Mouse (Mus musculus) 416B (cell line): ENCODE measurements at regions not wholly inside any gene's neighbourhood (a gene's known extent, or its start where the extent isn't known, plus 50 kb on each side); places are given as distances from the start of the nearest gene placed in this dataset.

Experiments
- DNase-seq: peaks from one replicate; pipeline ENCODE4 v3.0.0; 2011; ENCODE audit warnings: low read depth

DNA sequence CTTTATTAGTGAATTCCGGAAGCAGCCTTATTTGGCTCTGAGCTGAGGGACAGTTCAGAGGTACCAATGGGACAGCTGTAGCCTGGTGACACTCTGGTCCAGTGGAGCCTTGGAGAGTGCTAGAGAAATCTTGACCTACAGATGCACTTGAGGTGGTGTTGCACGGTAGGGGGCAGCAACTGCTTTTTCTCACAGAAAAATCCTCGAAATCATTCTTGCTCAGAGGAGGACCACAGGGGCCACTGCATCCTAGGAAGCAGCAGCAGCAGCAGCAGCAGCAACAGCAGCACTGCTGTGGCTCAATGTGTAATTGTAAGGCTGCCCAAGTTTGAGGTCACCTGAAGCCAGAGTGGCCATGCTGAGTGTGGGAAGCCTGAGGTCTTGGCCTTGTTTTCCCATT is 299.7 kb upstream of the Ppp2r3a start:
- DNase-seq = no peak

DNA sequence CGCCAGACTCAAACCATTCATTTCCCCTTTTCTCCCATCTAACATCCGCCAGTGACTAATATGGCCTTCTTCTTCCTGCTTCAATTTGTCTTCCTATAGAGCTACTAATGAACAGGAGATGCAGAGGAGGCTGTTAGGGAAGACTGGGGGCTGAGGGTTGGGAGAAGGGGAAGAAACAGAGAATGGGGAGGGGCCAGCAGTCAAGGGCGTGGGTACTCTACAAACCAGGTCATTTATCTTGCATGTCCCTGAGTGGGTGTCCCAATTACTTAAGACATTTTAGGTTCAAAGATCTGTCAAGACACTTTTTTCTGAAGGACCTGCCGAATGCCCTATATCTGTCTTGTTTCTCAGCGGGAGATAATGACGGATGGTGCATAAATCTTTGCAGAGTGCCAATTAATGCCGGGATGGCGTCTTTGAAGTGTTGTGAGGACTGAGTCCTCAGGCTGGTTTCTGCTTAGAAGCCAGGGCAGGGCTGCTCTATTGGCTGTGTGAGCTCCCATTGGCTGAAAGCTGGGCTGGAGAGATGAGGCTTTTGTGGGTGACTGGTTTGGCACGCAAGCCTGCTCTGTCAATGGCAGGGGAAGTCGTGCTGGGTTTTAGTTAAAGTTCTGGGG is 294.7 kb upstream of the Ppp2r3a start:
- no peak for DNase-seq

DNA sequence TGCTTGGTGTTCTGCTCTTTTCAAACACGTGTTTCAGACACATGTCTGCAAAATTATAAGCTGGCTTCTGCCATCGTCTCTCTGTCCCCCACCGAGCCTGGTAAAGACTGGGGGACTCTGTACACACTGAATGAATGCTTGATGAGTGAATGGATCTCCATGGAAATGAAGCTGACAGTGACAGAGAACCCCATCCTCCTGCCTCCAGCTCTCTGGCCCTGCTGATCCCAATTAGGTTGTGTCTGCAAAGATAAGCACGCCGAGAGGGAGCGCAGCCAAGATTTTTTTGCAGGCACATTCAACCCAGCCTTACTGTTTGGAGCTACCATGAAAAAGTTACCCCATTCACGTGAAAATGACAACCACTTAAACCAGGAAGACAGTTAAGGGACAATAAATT is 266.5 kb upstream of the Ppp2r3a start:
- no peak for DNase-seq

DNA sequence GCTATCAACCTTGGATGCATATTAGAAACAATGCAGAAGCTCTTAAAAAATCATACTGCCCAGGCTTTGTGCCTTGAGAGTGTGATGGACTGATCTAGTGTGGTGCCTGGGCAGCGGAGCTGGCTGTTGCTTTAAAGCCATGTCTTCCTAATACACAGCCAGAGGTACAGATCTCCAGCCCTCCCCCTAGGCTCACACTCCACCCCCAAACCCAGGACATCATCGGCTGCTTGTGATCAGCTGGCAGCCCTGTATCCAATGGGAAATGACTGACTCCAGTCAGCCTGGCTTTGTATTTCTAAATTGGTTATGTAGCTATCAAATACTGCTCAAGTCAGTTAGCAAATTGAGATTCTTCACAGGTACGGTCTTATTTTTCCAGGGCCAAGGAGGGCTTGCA is 259.2 kb upstream of the Ppp2r3a start:
- no peak for DNase-seq

DNA sequence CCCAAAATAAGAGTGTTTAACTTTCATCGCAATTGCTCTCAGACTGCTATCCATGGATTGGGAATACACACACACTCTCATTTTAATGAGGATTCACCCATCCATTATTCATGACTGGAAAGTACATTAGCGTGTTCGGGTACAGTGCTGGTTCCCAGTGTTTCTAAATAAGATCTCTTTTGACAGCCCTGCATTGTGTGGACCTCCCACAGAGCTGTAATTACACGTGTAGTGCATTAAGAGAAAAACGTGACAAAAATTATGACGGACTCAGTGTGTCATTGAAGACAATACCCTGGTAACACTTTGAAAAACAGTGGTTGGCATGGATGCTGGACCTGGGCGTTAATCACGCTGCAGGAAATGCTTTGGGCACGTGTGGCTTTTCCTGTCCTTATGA is 257.6 kb upstream of the Ppp2r3a start:
- DNase-seq = no peak

DNA sequence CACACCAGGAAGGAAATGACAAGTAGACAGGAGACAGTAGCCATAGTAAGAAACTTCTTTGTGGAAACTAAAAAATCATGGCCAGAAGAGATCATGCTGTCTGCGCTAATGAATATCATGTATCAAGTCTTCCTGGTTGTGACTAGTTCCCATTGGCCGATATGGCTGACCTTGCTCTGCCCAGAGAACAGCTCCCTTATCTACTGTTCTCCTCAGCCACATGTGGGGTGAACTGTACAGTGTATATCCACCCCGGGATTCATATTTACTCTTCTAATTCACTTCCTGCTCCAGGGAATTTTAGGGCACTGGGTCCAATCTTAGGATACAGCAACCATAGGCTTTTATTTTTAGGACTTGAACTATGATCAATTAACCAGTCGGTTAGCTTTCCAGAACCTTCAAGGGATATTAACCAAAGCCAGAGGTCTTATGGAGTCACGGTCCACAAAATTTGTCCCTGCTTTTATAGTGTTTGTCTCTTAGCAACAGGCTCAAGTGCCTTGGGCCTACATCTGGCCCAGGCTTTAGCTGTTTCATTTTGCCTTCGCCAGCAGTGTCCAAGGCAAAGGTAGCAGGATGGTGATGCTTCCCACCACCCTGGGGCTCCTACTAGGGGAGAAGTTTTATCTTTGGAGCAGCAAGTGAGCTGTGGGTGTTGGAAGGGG is 255.6 kb upstream of the Ppp2r3a start:
- no peak for DNase-seq

DNA sequence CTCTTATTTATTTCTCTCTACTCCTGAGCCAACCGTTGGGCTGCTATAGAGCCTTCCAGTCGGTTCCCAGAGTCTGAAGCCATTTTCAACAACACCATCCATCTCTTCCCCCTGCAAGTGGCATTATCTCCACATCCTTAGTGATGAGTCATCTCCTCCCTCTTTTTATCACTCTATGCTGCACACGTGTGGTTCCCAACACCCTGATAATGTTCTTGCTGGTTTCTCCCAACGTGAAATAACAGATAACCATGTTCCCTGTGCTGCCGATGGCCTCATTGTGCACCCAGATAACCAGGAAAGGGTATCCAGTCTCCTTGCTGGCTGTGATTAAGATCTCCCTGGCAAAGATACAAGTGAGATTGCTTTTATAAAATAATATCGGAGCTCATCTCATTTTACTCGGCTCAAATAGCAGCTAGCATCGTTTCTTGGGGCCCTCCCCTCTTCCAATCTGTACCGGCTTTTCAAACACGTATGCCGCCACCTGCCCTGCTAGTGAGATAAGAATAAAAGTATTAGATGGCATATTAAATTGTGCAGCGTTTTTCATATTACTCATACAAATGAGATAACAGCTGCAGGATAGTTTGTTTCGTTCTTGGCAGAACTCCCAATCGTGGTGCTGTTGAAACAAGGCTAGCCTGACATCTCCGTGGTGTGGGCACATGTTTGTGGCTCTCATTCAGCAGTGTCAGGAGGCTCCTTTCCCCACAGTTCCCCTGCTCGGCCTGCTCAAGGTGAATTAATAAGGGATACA is 250.3 kb upstream of the Ppp2r3a start:
- peak; percentile 4 for DNase-seq

DNA sequence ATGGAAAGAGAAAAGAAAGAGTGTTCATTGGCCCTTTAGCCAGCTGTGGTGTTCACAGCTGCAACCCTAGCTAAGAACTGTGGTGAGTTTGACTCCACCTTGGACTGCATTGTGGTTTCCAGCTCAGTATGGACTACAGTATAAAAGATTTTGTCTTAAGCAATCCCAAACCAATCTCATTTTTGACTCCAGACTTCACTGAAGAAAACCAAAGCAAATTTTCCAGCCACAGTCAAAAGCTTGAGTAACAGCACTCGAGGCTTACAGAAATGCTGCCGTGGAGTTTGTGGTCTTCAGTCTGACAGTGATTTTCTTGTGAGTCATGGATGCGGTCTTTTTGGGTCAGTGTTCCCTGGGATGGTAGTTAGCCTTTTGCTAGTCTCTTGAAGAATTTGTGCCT is 249.4 kb upstream of the Ppp2r3a start:
- DNase-seq = peak; percentile 13

DNA sequence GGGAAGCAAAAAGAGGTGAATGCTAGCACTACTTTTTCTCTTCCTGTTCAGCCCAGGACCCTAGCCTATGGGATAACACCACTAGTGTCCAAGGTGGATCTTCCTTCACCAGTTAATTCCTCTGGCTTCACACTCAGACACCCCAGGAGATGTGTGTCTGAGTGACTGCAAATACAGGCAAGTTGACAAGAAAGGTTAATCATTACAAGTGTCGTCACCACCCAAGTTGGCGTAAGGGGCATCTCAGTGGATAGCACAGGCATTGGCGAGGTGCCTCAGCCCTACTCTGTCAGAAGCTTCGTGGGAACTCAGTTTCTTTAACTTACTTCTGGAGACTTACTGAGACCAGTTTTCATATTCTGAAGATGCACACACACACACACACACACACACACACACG is 247.1 kb upstream of the Ppp2r3a start:
- DNase-seq = no peak

DNA sequence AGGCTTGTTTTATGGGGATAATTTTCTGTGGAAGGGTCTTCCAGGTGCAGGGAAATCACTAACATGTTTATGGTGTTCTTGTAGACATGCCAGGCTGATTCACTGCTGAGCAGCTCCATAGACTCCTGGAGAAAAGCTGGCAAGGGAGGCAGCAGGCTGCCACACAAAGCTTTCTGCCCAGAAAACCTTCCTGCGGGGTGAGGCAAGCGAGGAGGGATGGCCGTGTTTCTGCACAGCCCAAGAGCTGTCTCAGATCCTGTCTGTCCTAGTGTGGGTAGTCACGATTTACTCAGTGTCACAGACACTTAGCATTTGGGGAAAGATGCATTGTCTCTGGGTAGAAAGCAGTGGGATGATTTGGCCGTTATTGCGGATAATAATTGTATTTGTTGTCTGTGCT is 244.2 kb upstream of the Ppp2r3a start:
- no peak for DNase-seq

DNA sequence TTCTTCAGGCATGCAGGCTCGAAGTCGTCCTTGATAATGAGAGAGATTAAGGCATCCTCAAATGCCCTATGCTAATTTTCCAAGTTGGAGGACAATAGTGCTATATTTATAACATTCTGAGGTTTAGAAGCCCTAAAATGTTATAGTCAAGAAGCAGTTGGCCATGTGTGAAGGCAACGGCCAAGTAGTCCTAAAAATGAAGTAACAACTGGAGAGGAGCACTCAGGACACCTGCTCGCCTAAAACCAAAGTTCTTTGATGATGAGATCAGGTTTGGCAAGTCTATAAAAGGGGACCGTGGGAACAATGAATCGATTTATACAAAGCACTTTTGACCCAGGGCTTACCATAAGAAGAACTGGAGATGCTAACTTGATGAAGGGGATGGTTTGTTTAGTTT is 237.4 kb upstream of the Ppp2r3a start:
- DNase-seq = no peak

DNA sequence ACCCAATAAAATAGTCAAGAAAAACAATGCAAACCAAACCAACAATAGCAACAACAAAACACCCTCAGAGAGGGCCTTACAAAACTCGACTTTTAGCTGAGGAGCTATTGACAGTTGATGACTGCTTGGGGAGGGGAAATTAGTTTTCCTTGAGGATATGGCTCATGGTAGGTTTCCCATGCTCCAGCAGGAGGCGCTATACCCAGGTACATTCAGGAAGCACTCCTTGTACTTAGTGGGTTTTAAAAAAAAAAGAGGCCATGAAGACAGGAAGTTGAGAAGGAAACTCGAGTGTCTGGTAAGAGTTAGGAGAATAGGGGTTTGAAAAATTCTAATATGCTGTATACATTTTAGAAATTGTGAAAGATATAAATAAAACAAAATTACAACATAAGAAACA is 224.6 kb upstream of the Ppp2r3a start:
- no peak for DNase-seq

DNA sequence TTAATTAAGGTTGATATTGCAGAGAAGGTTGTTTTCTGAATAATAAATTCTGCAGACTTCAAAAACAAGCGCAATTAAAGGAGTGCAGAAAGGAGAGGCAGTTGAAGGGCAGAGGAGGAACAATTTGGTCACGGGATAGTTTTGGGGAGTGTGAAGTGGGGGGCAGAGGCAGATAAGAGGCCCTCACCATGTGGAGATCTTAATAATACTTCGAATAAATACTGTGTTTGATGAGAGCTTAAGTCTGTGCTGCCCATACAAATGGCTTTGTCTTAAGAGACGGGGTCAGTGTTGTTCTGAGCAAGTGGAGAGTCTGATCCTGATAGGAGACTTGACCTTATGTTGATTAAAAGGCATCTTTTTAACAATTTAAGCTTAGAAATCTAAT is 221.5 kb upstream of the Ppp2r3a start:
- no peak for DNase-seq

DNA sequence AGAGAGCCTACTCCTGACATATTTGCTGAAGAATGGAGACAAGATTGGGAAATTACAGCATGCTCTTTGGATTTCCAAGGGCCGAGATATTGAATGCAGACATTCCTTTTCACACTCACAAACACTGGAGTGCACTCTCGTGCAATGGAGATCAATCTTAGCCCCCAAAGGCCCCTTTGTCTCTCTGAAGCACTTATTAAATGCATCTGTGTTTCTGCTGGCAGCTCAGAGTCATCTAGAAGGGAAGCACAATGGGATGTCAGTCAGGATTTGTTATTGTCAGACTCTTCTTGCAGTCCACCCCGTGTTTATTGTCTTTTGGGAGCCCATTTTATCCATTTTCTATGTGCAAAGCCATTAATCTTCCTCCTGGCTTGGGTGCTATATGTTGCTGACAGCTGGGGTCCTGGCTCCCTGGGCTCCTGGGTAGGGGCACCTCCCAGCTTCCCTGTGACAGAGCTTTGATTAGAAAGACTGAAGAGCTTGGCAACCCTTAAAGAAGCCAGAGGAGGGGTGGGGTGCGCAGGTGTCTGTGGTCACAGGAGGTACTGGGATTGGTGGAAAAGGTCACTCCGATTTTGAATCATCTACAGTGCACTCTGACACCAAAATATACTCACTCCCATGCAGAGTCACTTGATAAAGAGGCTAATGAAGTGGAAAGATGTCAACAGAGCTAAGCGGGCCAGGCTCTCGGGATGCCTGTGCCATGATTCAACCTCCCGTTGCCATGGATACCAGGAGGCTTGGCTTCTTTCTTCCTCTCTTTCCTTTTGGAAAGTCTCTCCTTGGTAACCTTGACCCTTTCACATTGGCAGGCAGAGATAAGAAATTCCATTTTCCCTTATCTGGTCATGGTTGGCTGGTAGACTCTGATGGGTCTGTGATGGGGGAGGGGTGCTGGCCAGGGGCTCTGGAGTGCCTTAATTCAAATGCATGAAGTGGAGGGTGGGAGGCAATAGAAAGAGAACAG is 220.8 kb upstream of the Ppp2r3a start:
- no peak for DNase-seq

DNA sequence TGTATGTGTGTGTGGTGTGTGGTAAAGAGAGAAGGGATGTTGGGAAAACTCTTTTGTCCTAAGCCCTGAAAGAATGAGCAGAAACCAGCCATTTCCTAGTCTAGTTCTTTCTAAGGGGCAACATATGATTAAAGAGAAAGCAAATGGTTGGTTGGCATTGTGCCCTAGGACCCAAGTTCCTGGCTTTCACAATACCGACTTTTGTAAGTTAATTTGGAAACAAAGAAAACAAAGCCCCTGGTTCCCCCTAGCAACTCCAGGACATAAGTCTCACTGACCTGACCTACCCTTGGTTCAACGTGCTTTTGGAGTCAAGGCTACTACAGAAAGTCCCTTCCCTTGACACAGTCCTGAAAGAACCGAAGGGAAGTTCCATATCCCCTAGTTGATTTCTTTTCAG is 220.1 kb upstream of the Ppp2r3a start:
- no peak for DNase-seq

DNA sequence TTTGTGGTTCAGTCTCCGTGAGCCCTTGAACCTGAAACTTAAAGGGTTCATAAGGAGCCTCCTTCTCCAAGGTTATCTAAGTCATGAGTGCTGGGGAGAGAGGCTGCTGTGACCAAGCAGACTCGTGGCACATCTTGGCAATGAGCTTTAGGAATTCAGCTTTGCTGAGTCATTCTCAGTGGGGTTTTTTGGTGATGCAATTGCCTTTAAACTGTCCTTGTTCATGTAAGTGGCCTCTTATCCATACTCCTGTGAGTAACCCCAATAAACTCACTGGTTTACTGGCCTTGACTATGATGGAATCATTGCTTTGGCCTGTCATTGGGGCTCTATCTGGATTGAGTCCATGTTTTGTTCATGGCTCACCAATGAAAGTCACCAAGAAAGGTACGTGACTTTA is 218.2 kb upstream of the Ppp2r3a start:
- DNase-seq = peak; percentile 38

DNA sequence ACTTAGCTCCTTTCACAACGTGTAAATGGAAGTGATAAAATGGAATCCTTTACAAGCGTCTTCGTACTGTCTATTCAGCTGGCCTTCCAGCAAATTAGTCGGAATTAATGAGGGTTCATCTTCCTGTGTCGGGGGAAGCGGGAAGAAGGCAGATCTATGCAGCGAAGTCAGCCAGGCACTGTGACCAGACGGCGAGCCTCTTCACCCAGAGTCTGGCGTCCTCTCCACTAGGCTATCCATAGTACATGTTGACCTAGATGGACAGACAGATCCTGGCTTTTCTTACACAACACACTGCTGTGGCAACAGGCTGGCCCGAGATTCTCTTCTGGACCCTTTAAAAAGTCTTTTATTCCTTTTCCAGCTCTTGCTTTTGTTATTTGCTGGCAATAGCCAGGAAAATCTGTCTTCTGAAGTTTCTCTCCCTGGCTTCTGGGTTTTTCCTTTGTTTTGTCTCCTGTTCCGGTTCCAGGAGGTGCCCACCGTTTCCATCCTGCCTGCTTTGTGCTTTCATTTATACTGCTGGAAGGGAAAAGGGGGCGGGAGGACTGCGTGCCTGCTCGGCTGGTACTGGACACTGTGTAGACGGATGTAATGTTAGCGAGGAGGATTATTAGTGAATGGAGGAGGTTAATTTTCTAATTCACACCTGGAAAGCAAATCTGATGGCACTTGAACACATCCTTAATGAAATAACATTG is 213.3 kb upstream of the Ppp2r3a start:
- no peak for DNase-seq

DNA sequence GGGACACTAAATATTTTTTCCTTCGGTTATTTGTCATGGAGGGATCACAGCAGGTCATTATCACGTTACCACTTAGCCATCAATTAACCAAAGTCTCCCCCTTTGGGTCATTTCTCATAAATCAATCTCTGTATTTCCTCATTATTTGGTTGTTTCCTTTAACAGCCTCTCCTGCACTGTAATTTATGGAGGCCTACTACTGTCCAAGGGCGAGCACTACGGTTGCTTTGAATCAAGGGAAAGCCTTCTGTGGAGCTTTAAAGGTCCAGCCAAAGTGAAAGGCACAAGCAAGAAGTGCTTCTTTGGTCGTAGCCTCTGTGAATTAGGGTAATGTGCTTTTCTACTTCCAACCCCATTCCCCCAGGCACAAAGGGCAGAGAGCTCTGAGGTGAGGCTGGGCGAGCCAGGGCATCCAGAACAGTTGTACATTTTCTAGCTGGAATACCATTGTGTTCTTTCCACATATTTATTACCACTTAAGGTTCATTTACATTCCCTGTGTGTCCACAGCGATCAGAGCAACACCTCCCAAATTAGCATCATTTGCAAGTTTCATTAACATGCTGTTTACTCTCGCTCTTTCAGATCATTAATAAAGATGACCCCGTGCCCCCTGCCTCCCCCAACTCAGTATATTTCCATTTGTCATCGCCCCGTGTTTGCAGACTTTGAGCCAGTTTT is 207.5 kb upstream of the Ppp2r3a start:
- DNase-seq = no peak

DNA sequence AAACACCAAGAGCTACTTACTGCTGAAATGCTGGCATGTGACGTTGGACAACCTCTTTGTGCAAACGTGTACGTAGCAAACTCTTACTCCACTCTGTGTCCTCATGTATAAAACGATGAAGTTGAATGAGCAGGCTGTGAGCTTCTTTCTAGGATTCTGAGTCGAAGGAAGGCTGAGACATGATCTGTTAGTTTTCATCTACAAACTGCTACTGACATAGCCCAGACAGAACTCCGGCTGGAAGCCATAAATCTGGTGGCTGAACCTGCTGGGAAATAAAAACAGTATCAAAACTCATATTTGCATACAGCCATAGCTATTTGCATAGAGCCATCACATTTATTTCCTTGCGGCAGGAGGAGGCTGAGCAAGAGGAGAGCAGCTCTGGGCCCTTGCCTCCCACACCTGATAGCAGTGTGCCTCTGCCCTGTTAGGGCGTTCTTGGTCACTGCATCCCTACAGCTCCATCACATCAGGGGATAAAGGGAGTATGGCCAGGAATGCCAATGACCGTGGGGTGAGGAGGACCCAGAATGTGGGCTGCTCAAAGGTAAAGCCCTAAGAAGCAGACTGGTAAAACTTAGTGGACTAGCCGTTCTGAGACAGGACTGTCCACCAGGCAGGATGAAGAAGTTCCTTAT is 206.8 kb upstream of the Ppp2r3a start:
- no peak for DNase-seq

DNA sequence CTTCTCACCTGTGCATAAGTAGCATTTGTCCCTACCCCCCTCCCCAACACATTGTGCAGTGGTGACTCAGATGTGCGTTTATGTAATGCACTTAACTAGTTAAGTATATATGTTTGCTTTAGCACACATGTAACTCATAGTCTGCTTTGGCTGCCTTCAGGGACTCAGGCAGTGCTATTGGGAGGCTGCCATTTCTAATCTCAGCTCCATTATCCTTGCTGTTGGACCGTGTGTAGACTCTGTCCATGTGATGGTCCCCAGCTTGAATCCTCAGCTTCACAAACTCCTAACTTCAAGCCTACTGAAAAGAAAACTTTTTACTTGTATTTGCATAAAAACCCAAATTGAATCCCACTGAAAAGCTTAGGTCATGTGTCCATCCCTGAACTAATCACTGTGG is 194.7 kb upstream of the Ppp2r3a start:
- no peak for DNase-seq

DNA sequence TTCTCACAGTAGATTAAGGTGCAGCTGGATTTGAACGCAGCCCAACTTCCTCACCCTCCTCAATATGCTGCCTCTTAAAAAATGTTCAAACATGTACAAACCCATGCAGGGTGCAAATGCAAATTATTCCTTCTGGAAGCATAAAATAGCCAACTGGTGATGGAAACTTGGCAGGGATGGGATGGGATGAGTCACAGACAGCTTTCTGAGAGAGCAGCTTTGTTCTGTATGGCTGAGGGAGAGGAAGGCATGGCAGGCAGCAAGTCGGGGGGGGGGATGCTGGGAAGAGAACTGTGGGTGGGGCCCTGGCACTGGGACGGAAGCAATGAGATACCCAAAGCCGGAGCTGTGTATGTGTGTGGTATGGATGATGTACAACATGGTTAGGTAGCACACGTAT is 194.2 kb upstream of the Ppp2r3a start:
- DNase-seq = no peak
